Mouse (Mus musculus) G1E (cell line): ENCODE measurements around the gene Yme1l1. TPM values are rescaled to one million over a fixed set of nuclear protein-coding genes. Genes with fewer than 3 reads are reported as not detected.
A peak's percentile ranks its signal among the peaks of the same experiment; 100 is the strongest.

Experiments
- ATAC-seq: 2 replicates; pipeline ENCODE4 v1.8.0; 2016; ENCODE audit warnings: mild to moderate bottlenecking; ENCODE audit not compliant: insufficient number of reproducible peaks, poor library complexity, low FRiP score, severe bottlenecking; ENCODE audit errors: extremely low read depth
- DNase-seq: peaks from one replicate; pipeline ENCODE4 v3.0.0; 2012; ENCODE audit warnings: low spot score
- H3K27me3 ChIP-seq: 2 replicates; pipeline ENCODE4 v1.6.1; 2012; ENCODE audit warnings: mild to moderate bottlenecking, low read length, inconsistent platforms; ENCODE audit not compliant: insufficient read depth
- H3K36me3 ChIP-seq: replicated peaks from 2 replicates; pipeline ENCODE3; 2012; ENCODE audit warnings: mild to moderate bottlenecking, inconsistent platforms
- H3K4me1 ChIP-seq: 2 replicates; pipeline ENCODE4 v1.6.1; 2012; ENCODE audit warnings: low read depth, low read length, inconsistent platforms, mixed read lengths; ENCODE audit not compliant: insufficient read depth
- H3K4me3 ChIP-seq: 2 replicates; pipeline ENCODE4 v1.5.1; 2012; ENCODE audit warnings: low read depth, mild to moderate bottlenecking, inconsistent platforms, low read length, moderate library complexity, mixed read lengths
- H3K9me3 ChIP-seq: replicated peaks from 2 replicates; pipeline ENCODE4 v1.6.1; 2012; ENCODE audit warnings: inconsistent platforms
- CTCF ChIP-seq: IDR thresholded peaks from 2 replicates; pipeline ENCODE4 v1.5.1; 2012; ENCODE audit warnings: low read depth, low read length, inconsistent platforms, mixed read lengths
- GATA1 ChIP-seq: IDR thresholded peaks from 2 replicates; pipeline ENCODE4 v1.6.1; 2012; ENCODE audit warnings: borderline replicate concordance, low read length, inconsistent platforms, mixed read lengths
- GATA2 ChIP-seq: IDR thresholded peaks from 2 replicates; pipeline ENCODE4 v1.6.1; 2012; ENCODE audit warnings: low read depth, low read length, inconsistent platforms, borderline replicate concordance
- POLR2AphosphoS5 ChIP-seq: IDR thresholded peaks from 2 replicates; pipeline ENCODE4 v1.6.1; 2012; ENCODE audit warnings: low read depth, low read length, inconsistent platforms; ENCODE audit not compliant: insufficient replicate concordance
- TAL1 ChIP-seq: conservative IDR thresholded peaks from 2 replicates; pipeline ENCODE4 v1.6.1; 2012; ENCODE audit warnings: low read depth, low read length, inconsistent platforms, mixed read lengths
- polyA plus RNA-seq: library from polyadenylated mRNA; stranded (reverse); fragments of >175 nt; gene quantifications from 2 replicates; pipeline ENCODE4 v1.2.3, GENCODE M21; 2012
- total RNA-seq, 2 experiments: library from RNA; stranded (forward) in 1 of 2; stranded (reverse) in 1 of 2; fragments of 200-1000 nt in 1 of 2; fragments of >200 nt in 1 of 2; fragmentation: Nextera tagmentation in 1 of 2; gene quantifications; 2 replicates each; pipeline ENCODE4 v1.2.3; 2014 to 2017

Gene Yme1l1
- total RNA-seq (2014; fragmentation: Nextera tagmentation) (186 and 206 TPM in 2 replicates), total RNA-seq (2017) (150 and 164 TPM in 2 replicates), polyA plus RNA-seq (3.8 and 5.9 TPM in 2 replicates)

GRCm38 (mm10) chr2:23155777-23156607 lies at the start of gene Yme1l1, which contains the start of gene Mastl:
TSS of gene Yme1l1 (plus strand) at chr2:23156369.
TSS of gene Mastl (minus strand) at chr2:23156024.
- TF ChIP-seq CTCF, result no peak
- TF ChIP-seq POLR2AphosphoS5, result peak; percentile 28; the same call in 1 of the 2 replicates
- ATAC-seq (peak; percentile 80), DNase-seq (peak; percentile 90)
- peaks cover 25% of the 10 kb centered on the region for H3K36me3 ChIP-seq
- H3K4me1 ChIP-seq, result peaks cover 37% of the 10 kb centered on the region
- H3K4me3 ChIP-seq, result peak within 1 kb of the TSS; percentile 84
- H3K9me3 ChIP-seq, result no peaks in the 10 kb centered on the region
- H3K27me3 ChIP-seq, result no peaks in the 10 kb centered on the region

DNA sequence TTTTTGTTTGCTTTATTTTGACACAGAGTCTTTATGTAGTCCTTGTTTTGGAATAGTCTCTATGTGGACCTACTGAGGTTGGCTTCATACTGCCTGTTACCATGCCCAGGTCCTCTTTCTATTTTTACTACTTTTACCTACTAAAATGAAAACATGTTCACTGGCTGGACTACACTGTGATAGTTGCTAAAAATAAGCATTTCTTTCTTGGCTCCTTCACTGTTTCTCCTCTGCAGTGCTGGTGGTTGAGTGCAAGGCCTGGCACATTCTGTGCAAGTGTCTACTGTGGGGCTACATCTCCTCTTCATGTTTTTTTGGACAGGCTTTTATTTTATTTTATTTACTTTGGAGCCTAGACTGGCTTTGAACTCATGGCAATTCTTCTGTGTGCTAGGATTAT lies 36.6 kb upstream of the Yme1l1 start:
- Histone ChIP-seq H3K36me3 (peaks cover 49% of the 10 kb centered on the region), H3K4me1 (no peaks in the 10 kb centered on the region), H3K9me3 (no peaks in the 10 kb centered on the region), H3K4me3 (no peak overlapping the region), H3K27me3 (no peaks in the 10 kb centered on the region)
- ATAC-seq, result no peak
- TF ChIP-seq POLR2AphosphoS5, result no peak
- TF ChIP-seq CTCF, result no peak
- no peak for TF ChIP-seq GATA1
- TF ChIP-seq GATA2, result no peak
- no peak for TF ChIP-seq TAL1
- DNase-seq, result no peak

DNA sequence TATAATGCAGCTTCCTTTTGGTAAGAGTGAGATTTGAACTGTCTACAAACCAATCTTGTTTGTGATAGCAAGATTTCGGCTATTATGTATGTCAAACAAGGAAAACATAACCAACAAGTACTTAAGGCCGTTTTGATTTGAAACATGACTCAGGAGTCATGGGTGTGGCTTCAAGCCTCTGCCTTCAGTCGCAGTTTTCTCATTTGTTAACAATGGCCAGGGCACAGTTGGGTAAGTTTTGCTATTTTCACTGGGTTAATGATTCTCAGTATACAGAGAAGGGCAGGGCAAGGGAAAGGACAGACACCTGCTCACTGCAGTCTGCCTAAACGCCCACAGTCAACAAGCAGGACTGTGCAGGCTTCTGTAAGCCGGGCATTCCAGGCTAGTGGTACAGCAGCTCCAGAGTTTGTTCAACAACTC lies 959 bp upstream of the Yme1l1 start:
- Histone ChIP-seq H3K4me1 (peaks cover 37% of the 10 kb centered on the region), H3K9me3 (no peaks in the 10 kb centered on the region), H3K4me3 (peak overlapping the region; percentile 84), H3K27me3 (no peaks in the 10 kb centered on the region), H3K36me3 (peaks cover 28% of the 10 kb centered on the region)
- peak; percentile 3 for DNase-seq
- no peak for ATAC-seq
- TF ChIP-seq TAL1, result no peak
- TF ChIP-seq POLR2AphosphoS5, result no peak
- TF ChIP-seq GATA1, result no peak

GRCm38 (mm10) chr2:23156608-23157081 lies 476 bp downstream of the Yme1l1 start:
- no peaks in the 10 kb centered on the region for H3K9me3 ChIP-seq
- ATAC-seq (peak; percentile 17), DNase-seq (no peak)
- peak overlapping the region; percentile 84 for H3K4me3 ChIP-seq
- no peaks in the 10 kb centered on the region for H3K27me3 ChIP-seq
- H3K4me1 ChIP-seq, result peaks cover 37% of the 10 kb centered on the region
- peaks cover 26% of the 10 kb centered on the region for H3K36me3 ChIP-seq
- TF ChIP-seq POLR2AphosphoS5 (no peak), CTCF (no peak), TAL1 (no peak), GATA2 (no peak)

- Histone ChIP-seq H3K4me3 (no peak overlapping the region), H3K9me3 (no peaks in the 10 kb centered on the region), H3K4me1 (no peaks in the 10 kb centered on the region), H3K27me3 (no peaks in the 10 kb centered on the region), H3K36me3 (peaks cover 80% of the 10 kb centered on the region)
- DNase-seq (no peak), ATAC-seq (no peak)
- no peak for TF ChIP-seq POLR2AphosphoS5
- no peak for TF ChIP-seq TAL1
- TF ChIP-seq CTCF, result no peak
- TF ChIP-seq GATA2, result no peak
- TF ChIP-seq GATA1, result no peak
Measured at GRCm38 (mm10) chr2:23172305-23172704, 16.1 kb downstream of the Yme1l1 start.

GRCm38 (mm10) chr2:23194366-23194765 lies 38.2 kb downstream of the Yme1l1 start:
- Histone ChIP-seq H3K4me1 (no peaks in the 10 kb centered on the region), H3K4me3 (no peak overlapping the region), H3K36me3 (peaks cover 65% of the 10 kb centered on the region), H3K27me3 (no peaks in the 10 kb centered on the region), H3K9me3 (no peaks in the 10 kb centered on the region)
- TF ChIP-seq GATA1 (no peak), GATA2 (no peak), TAL1 (no peak), CTCF (no peak)
- DNase-seq (no peak), ATAC-seq (no peak)
